Mouse (Mus musculus) ES-E14 (cell line): ENCODE results near the gene Adamts7.

Source experiments
- CHD2 ChIP-seq: IDR thresholded peaks from 2 replicates; pipeline ENCODE4 v1.6.1; 2014; ENCODE audit warnings: mild to moderate bottlenecking, low read depth, low read length, inconsistent platforms
- MAFK ChIP-seq: IDR thresholded peaks from 2 replicates; pipeline ENCODE4 v1.6.1; 2014; ENCODE audit warnings: mild to moderate bottlenecking, low read depth, low read length, inconsistent platforms; ENCODE audit not compliant: insufficient read depth
- ZC3H11A ChIP-seq: IDR thresholded peaks from 2 replicates; pipeline ENCODE4 v1.6.1; 2012; ENCODE audit warnings: low read depth, mild to moderate bottlenecking, inconsistent platforms, low read length, borderline replicate concordance

- TF ChIP-seq CHD2 = no peak
- no peak for TF ChIP-seq MAFK
- no peak for TF ChIP-seq ZC3H11A
These were observed 32.1 kb downstream of the Adamts7 start for GRCm38 (mm10) chr9:90195000-90195399.
